In genomic region chr12:108187541-108188091, GRCm38 (mm10) we compare ENCODE assay signal across 19 mouse cellular contexts. TPM values are rescaled to one million over a fixed set of nuclear protein-coding genes. Genes with fewer than 3 reads are reported as not detected.
A peak's percentile ranks its signal among the peaks of the same experiment; 100 is the strongest.
DNase-seq lines count a peak whose midpoint lies in the region; ATAC-seq and TF ChIP-seq lines count a peak whose summit lies in the region.
"Had no signal": no experiment of that assay in that cellular context is flagged by ENCODE, and none has a peak within 500 bp of the region (broad histone marks: within the 10 kb centered on the region; RNA-seq: fewer than 3 reads in every experiment).

No protein-coding gene starts in this region.

- H3K4me3 ChIP-seq in hindbrain, postnatal 0 days (ENCODE audit: low read length): no peak overlapping the region
- no peak overlapping the region for H3K4me3 ChIP-seq in hindbrain, embryonic 10.5 days
- no peak overlapping the region for H3K4me3 ChIP-seq in liver, postnatal 0 days (ENCODE audit: low read depth, low read length)
- no peak overlapping the region for H3K4me3 ChIP-seq in liver, embryonic 11.5 days (ENCODE audit: low read depth, low read length)
- H3K4me3 ChIP-seq: hindbrain, embryonic 15.5 days; liver, embryonic 15.5 days had no signal

- TF ChIP-seq POLR2A in brain, embryonic 14.5 days (IDR thresholded peaks at IDR 0.05; ENCODE audit: borderline replicate concordance, extremely low read depth, insufficient read depth, insufficient read length, poor library complexity, severe bottlenecking): no peak

- TF ChIP-seq CTCF in hindbrain, postnatal 0 days (IDR thresholded peaks at IDR 0.05; ENCODE audit: low read depth): peak; percentile 31
- TF ChIP-seq CTCF in liver, postnatal 0 days (IDR thresholded peaks at IDR 0.05; ENCODE audit: low read depth): peak; percentile 23; the same call in 1 of the 2 replicates
- no peak for TF ChIP-seq CTCF in brain, embryonic 14.5 days (IDR thresholded peaks at IDR 0.05; ENCODE audit: borderline replicate concordance, extremely low read depth, insufficient read depth, insufficient read length)

- H3K27ac ChIP-seq in hindbrain, postnatal 0 days: no peak overlapping the region
- H3K27ac ChIP-seq in hindbrain, embryonic 10.5 days: no peak overlapping the region
- H3K27ac ChIP-seq in liver, postnatal 0 days (ENCODE audit: low read depth): no peak overlapping the region
- no peak overlapping the region for H3K27ac ChIP-seq in liver, embryonic 11.5 days (ENCODE audit: low read depth, low read length)
- H3K27ac ChIP-seq: hindbrain, embryonic 15.5 days; liver, embryonic 15.5 days had no signal

- no peak for ATAC-seq in hindbrain, postnatal 0 days
- no peak for ATAC-seq in liver, postnatal 0 days
- no peak for ATAC-seq in liver, embryonic 11.5 days (replicated peaks; ENCODE audit: low FRiP score)
- ATAC-seq: activated CD4-positive, CD25-positive, alpha-beta regulatory T cell, adult 4 months; CD4-positive, CD25-positive, alpha-beta regulatory T cell, adult 4 months; forebrain, embryonic 14.5 days had no signal

- 88% methylated on average over 6 of the region's 6 CpGs for WGBS in hindbrain, postnatal 0 days
- 93% methylated on average over 6 of the region's 6 CpGs for WGBS in hindbrain, embryonic 10.5 days
- 89% methylated on average over 6 of the region's 6 CpGs for WGBS in liver, postnatal 0 days (ENCODE audit: insufficient replicate concordance)
- 91% methylated on average over 6 of the region's 6 CpGs for WGBS in liver, embryonic 11.5 days

- no peak overlapping the region for H3K9ac ChIP-seq in hindbrain, postnatal 0 days (replicated peaks; ENCODE audit: low read length)
- no peak overlapping the region for H3K9ac ChIP-seq in liver, postnatal 0 days (replicated peaks)
- H3K9ac ChIP-seq in liver, embryonic 11.5 days (ENCODE audit: low read depth, low read length): no peak overlapping the region
- H3K9ac ChIP-seq: hindbrain, embryonic 15.5 days; liver, embryonic 15.5 days had no signal

- no peak for TF ChIP-seq EP300 in liver, postnatal 0 days (IDR thresholded peaks at IDR 0.05; ENCODE audit: low read depth)

- DNase-seq in hindbrain, postnatal 0 days (ENCODE audit: low spot score): no peak
- no peak for DNase-seq in hindbrain, embryonic 10.5 days (ENCODE audit: low spot score)
- no peak for DNase-seq in liver, postnatal 0 days
- DNase-seq in liver, embryonic 11.5 days (ENCODE audit: low spot score): no peak
- peak; percentile 34 for DNase-seq in brain, embryonic 14.5 days (ENCODE audit: low read depth)
- peak; percentile 81 for DNase-seq in skeletal muscle tissue, adult 2 months (ENCODE audit: low read depth, low spot score)
- DNase-seq in spleen, postnatal 14 days (ENCODE audit: low spot score in 2 of 2): no peak
- DNase-seq: cerebellum, adult 11 months; kidney, adult 9 months; layer of hippocampus, adult 9-11 months; retina, postnatal 1 day; spleen, adult 18-20 months; thymus, postnatal 25 days had no signal

- H3K9me3 ChIP-seq in hindbrain, postnatal 0 days (ENCODE audit: low read length): no peaks in the 10 kb centered on the region
- no peaks in the 10 kb centered on the region for H3K9me3 ChIP-seq in hindbrain, embryonic 10.5 days
- no peaks in the 10 kb centered on the region for H3K9me3 ChIP-seq in liver, postnatal 0 days (ENCODE audit: low read length)
- H3K9me3 ChIP-seq in liver, embryonic 11.5 days (ENCODE audit: control insufficient read depth, low read length): no peaks in the 10 kb centered on the region
- H3K9me3 ChIP-seq: hindbrain, embryonic 15.5 days; liver, embryonic 15.5 days had no signal

- H3K4me2 ChIP-seq in hindbrain, postnatal 0 days (ENCODE audit: low read depth, low read length): no peak overlapping the region
- H3K4me2 ChIP-seq in liver, postnatal 0 days (ENCODE audit: low read depth, low read length): no peak overlapping the region
- no peak overlapping the region for H3K4me2 ChIP-seq in liver, embryonic 11.5 days
- H3K4me2 ChIP-seq: hindbrain, embryonic 15.5 days; liver, embryonic 15.5 days; midbrain, embryonic 11.5 days had no signal

- H3K4me1 ChIP-seq in hindbrain, postnatal 0 days (ENCODE audit: insufficient read depth, low read length): no peaks in the 10 kb centered on the region
- H3K4me1 ChIP-seq in hindbrain, embryonic 10.5 days (replicated peaks): no peaks in the 10 kb centered on the region
- no peaks in the 10 kb centered on the region for H3K4me1 ChIP-seq in liver, postnatal 0 days (ENCODE audit: insufficient read depth)
- no peaks in the 10 kb centered on the region for H3K4me1 ChIP-seq in liver, embryonic 11.5 days (replicated peaks; ENCODE audit: control insufficient read depth, insufficient read depth, low read length)
- H3K4me1 ChIP-seq: hindbrain, embryonic 15.5 days; liver, embryonic 15.5 days had no signal

- H3K27me3 ChIP-seq in hindbrain, postnatal 0 days (ENCODE audit: insufficient read depth, low read length): no peaks in the 10 kb centered on the region
- H3K27me3 ChIP-seq in hindbrain, embryonic 10.5 days (ENCODE audit: insufficient read depth, poor library complexity, severe bottlenecking): no peaks in the 10 kb centered on the region
- no peaks in the 10 kb centered on the region for H3K27me3 ChIP-seq in liver, postnatal 0 days (ENCODE audit: insufficient read depth, low read length)
- H3K27me3 ChIP-seq in liver, embryonic 11.5 days (replicated peaks; ENCODE audit: control insufficient read depth, insufficient read depth, low read length): no peaks in the 10 kb centered on the region
- H3K27me3 ChIP-seq: hindbrain, embryonic 15.5 days; liver, embryonic 15.5 days had no signal

- peaks cover 50% of the 10 kb centered on the region; the same call in 1 of the 2 replicates for H3K36me3 ChIP-seq in hindbrain, postnatal 0 days (ENCODE audit: insufficient read depth, low read length)
- peaks cover 93% of the 10 kb centered on the region for H3K36me3 ChIP-seq in hindbrain, embryonic 10.5 days
- H3K36me3 ChIP-seq in liver, postnatal 0 days (replicated peaks; ENCODE audit: insufficient read depth, low read length): peaks cover 64% of the 10 kb centered on the region
- peaks cover 36% of the 10 kb centered on the region for H3K36me3 ChIP-seq in liver, embryonic 11.5 days (ENCODE audit: control insufficient read depth, insufficient read depth, low read length)

RNA-seq across cellular contexts. Expression of gene Ccnk, which starts 8.2 kb away (rescaled TPM):
- 8.0 and 10.7 TPM in 2 replicates for total RNA-seq in hindbrain, postnatal 0 days (2014; rRNA removed)
- 2.3 and 2.8 TPM in 2 replicates for polyA plus RNA-seq in hindbrain, postnatal 0 days (2015; fragmentation: Nextera tagmentation; extraction: Ambion mirVana)
- polyA plus RNA-seq in hindbrain, embryonic 10.5 days (2016; fragmentation: Nextera tagmentation; extraction: Ambion mirVana): 2.9 and 3.3 TPM in 2 replicates
- 1.7 and 1.8 TPM in 2 replicates for polyA plus RNA-seq in liver, postnatal 0 days (2015; fragmentation: Nextera tagmentation; extraction: Ambion mirVana)
- 4.3 and 5.2 TPM in 2 replicates for polyA plus RNA-seq in liver, embryonic 11.5 days (2014; fragmentation: Nextera tagmentation; extraction: Ambion mirVana)
- 28.2 and 41.3 TPM in 2 replicates for polyA plus RNA-seq in brain, embryonic 14.5 days (2012; rRNA removed)

RNA-seq across cellular contexts. Expression of gene Setd3, which starts 8.5 kb away (rescaled TPM):
- total RNA-seq in hindbrain, postnatal 0 days (2014; rRNA removed): 57.4 and 61.3 TPM in 2 replicates
- polyA plus RNA-seq in hindbrain, postnatal 0 days (2015; fragmentation: Nextera tagmentation; extraction: Ambion mirVana): 87.1 and 90.4 TPM in 2 replicates
- polyA plus RNA-seq in hindbrain, embryonic 10.5 days (2016; fragmentation: Nextera tagmentation; extraction: Ambion mirVana): 76.9 and 82.1 TPM in 2 replicates
- polyA plus RNA-seq in liver, postnatal 0 days (2015; fragmentation: Nextera tagmentation; extraction: Ambion mirVana): 35.6 and 38.0 TPM in 2 replicates
- polyA plus RNA-seq in liver, embryonic 11.5 days (2014; fragmentation: Nextera tagmentation; extraction: Ambion mirVana): 73.3 and 77.0 TPM in 2 replicates
- polyA plus RNA-seq in brain, embryonic 14.5 days (2012; rRNA removed): 65.5 and 72.6 TPM in 2 replicates

Comparison
In these comparisons a context has a peak if more than half of its experiments do, and no peak if none do; other contexts are left out.
1. DNase-seq: peak in brain, embryonic 14.5 days (single experiment) and skeletal muscle tissue, adult 2 months (single experiment); none in hindbrain, postnatal 0 days (single experiment), hindbrain, embryonic 10.5 days (single experiment), liver, postnatal 0 days (single experiment), liver, embryonic 11.5 days (single experiment) and spleen, postnatal 14 days (0 of 2).